Mouse (Mus musculus) liver, embryonic 14.5 days (tissue): Measurements from ENCODE around the gene Tmem235.

Experiments used
- CTCF ChIP-seq: IDR thresholded peaks from 2 replicates; pipeline ENCODE4 v1.5.1; 2016; ENCODE audit warnings: antibody characterized with exemption, low read depth, control low read depth
- EP300 ChIP-seq: IDR thresholded peaks from 2 replicates; pipeline ENCODE4 v1.6.1; 2016; ENCODE audit warnings: antibody characterized with exemption, low read depth

GRCm38 (mm10) chr11:117891581-117892175 is 31.1 kb downstream of the Tmem235 start:
- TF ChIP-seq CTCF (no peak), EP300 (no peak)
